Mouse (Mus musculus): ENCODE measurements around the gene Ppp2r2c. TPM values are rescaled to one million over a fixed set of nuclear protein-coding genes. Genes with fewer than 3 reads are reported as not detected.

Ppp2r2c gene
- polyA plus RNA-seq, 1 experiment from 2014 or later = 0.31 TPM

DNA sequence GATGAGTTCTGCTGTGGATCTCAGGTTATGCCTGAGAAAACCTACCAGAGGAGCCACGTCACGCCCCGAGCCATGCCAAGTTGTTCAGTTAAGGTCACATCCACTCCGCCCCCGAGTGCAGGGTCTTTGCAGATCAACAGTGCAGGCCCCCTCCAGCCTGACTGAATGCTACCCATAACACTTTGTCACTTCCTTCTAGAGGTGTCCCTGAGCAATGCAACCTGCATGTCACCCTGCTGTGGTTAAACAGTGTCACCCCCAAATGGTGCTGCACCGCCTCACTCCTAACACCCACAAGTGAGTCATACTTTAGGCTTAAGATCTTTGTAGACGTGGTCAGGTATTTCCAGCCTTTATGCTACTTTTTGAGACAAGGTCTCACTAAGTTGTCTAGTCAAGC, 28.2 kb upstream of the Ppp2r2c start:
- no peak overlapping the region for H3K9ac ChIP-seq (replicated peaks)
- no peak overlapping the region for H3K4me3 ChIP-seq (replicated peaks)
- no peaks in the 10 kb centered on the region for H3K9me3 ChIP-seq
- H3K36me3 ChIP-seq = no peaks in the 10 kb centered on the region
- WGBS = 72% methylated on average over 7 of the region's 7 CpGs
- no peak overlapping the region for H3K4me2 ChIP-seq
- no peaks in the 10 kb centered on the region for H3K4me1 ChIP-seq (replicated peaks)
- no peak for ATAC-seq (ENCODE audit: insufficient number of reproducible peaks, insufficient read depth, low FRiP score, low TSS enrichment, low read depth)
- peaks cover 4% of the 10 kb centered on the region; the same call in 1 of the 2 replicates for H3K27me3 ChIP-seq
- no peak overlapping the region for H3K27ac ChIP-seq

DNA sequence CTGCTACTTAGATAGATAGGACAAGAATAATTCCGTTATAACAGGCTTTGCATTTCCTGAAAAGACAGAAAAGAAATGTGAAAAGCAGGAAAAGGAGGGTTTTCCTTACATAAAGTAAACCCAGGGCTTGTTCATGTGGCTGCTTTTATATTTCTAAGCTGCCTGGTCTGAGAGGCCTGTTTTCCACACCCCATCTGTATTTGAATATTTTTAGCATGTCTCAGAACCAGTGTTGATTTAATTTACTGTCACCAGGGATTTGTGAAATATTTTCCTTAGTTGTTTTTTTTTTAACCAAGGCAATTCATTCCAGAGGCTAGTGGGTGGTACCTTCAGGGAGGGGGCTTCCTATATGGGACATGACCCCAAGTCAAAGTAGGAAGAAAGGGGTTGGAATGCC, 26.6 kb upstream of the Ppp2r2c start:
- Histone ChIP-seq H3K27me3 (0 out of 2 replicates have a peak, but pooled peaks cover 3% of the 10 kb centered on the region), H3K4me2 (no peak overlapping the region), H3K9ac (replicated peaks) (no peak overlapping the region), H3K9me3 (no peaks in the 10 kb centered on the region), H3K4me3 (replicated peaks) (no peak overlapping the region), H3K36me3 (no peaks in the 10 kb centered on the region), H3K4me1 (replicated peaks) (no peaks in the 10 kb centered on the region), H3K27ac (no peak overlapping the region)
- ATAC-seq (ENCODE audit: insufficient number of reproducible peaks, insufficient read depth, low FRiP score, low TSS enrichment, low read depth) = no peak
- 65% methylated on average over 1 of the region's 1 CpGs for WGBS

DNA sequence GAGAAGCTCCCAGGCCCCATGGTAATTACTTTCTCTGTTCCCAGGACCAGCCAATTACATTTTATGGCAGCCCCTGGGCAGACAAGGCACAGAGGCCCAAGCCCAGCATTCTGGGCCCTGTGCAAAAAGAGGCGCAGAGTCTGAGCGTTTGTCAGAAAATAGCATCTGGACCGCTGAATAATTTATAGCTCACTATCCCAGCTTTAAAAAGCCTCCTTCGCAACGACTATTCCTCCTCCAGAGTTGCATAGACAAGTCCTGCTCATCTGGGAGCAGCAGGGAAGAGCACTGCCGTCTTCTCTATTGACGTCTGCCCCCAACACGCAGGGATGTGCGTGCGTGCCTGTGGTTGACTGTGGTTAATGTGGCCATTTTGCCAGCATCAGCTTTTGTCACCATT, 23.8 kb upstream of the Ppp2r2c start:
- WGBS = 49% methylated on average over 10 of the region's 10 CpGs
- Histone ChIP-seq H3K27me3 (peaks cover 3% of the 10 kb centered on the region; the same call in 1 of the 2 replicates), H3K9me3 (no peaks in the 10 kb centered on the region), H3K27ac (no peak overlapping the region), H3K4me2 (no peak overlapping the region), H3K4me3 (replicated peaks) (no peak overlapping the region), H3K36me3 (no peaks in the 10 kb centered on the region), H3K4me1 (replicated peaks) (no peaks in the 10 kb centered on the region), H3K9ac (replicated peaks) (no peak overlapping the region)
- no peak for ATAC-seq (ENCODE audit: insufficient number of reproducible peaks, insufficient read depth, low FRiP score, low TSS enrichment, low read depth)

DNA sequence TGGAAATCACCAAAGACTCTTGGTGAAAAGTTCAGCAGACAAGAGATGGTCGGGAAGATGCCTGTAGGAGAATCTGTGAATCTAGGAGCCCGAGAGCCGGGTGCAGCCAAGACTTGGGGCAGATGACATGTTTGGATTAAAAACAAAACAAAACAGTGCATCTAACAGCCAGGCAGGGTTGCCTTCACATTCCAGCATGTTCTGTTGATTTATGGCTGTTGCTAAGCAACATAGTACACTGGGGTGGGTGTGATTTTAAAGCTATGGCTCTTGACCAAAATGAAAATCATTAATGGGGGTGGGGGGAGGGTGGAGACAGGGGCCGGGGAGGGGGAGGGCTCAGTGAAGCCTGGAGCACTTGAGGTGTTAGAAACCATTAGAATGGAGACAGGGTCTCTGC, 16.7 kb upstream of the Ppp2r2c start:
- Histone ChIP-seq H3K4me2 (no peak overlapping the region), H3K4me1 (replicated peaks) (0 out of 2 replicates have a peak, but pooled peaks cover 5% of the 10 kb centered on the region), H3K9ac (replicated peaks) (no peak overlapping the region), H3K9me3 (no peaks in the 10 kb centered on the region), H3K36me3 (no peaks in the 10 kb centered on the region), H3K27me3 (peaks cover 15% of the 10 kb centered on the region), H3K4me3 (replicated peaks) (no peak overlapping the region), H3K27ac (no peak overlapping the region)
- ATAC-seq (ENCODE audit: insufficient number of reproducible peaks, insufficient read depth, low FRiP score, low TSS enrichment, low read depth) = no peak
- 58% methylated on average over 4 of the region's 4 CpGs for WGBS

DNA sequence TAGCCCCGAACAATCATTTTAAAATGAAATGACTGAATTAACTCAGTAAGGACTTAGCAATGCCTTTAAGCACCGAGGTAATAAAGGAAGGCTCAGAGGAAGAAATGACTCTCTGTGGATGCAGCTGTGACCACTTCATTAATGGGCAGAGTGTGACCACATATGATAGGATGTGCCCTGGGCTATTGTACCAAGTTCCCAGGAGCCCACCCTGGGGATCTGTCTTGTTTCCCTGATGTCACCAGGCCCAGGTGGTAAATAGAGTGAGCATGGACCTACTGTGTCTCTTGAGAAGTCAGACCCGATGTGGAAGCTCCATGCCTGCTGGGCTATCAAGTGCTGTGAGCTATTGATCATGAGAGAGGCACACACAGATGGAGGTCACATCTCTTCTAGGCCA, 13.1 kb upstream of the Ppp2r2c start:
- no peak overlapping the region for H3K4me3 ChIP-seq (replicated peaks)
- H3K9ac ChIP-seq (replicated peaks) = no peak overlapping the region
- H3K4me1 ChIP-seq (replicated peaks) = 0 out of 2 replicates have a peak, but pooled peaks cover 5% of the 10 kb centered on the region
- H3K4me2 ChIP-seq = no peak overlapping the region
- H3K9me3 ChIP-seq = no peaks in the 10 kb centered on the region
- H3K36me3 ChIP-seq = no peaks in the 10 kb centered on the region
- 80% methylated on average over 3 of the region's 3 CpGs for WGBS
- H3K27ac ChIP-seq = no peak overlapping the region
- peaks cover 20% of the 10 kb centered on the region for H3K27me3 ChIP-seq
- no peak for ATAC-seq (ENCODE audit: insufficient number of reproducible peaks, insufficient read depth, low FRiP score, low TSS enrichment, low read depth)

DNA sequence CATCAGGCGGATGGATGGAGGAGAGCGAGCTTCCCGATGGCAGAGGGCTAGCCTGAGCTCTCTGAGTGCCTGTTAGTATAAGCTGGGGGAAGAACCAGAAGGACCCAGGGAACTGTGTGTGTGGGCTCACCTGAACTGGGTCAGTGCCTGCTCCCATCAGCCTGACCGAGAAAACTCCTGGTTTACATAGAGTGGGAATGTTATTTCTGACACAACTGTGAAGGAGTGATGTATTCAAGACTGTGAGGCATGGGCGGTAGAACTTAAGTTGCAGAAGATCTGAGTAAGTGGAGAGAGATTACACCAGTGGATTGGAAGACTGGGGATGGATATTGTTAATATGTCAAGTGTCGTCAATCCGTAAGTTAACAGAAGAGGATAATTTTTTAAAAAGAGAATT, 11.8 kb upstream of the Ppp2r2c start:
- Histone ChIP-seq H3K4me1 (replicated peaks) (0 out of 2 replicates have a peak, but pooled peaks cover 3% of the 10 kb centered on the region), H3K36me3 (no peaks in the 10 kb centered on the region), H3K9me3 (0 out of 2 replicates have a peak, but pooled peaks cover 3% of the 10 kb centered on the region), H3K9ac (replicated peaks) (no peak overlapping the region), H3K4me2 (no peak overlapping the region), H3K4me3 (replicated peaks) (no peak overlapping the region), H3K27ac (no peak overlapping the region), H3K27me3 (peaks cover 21% of the 10 kb centered on the region)
- 88% methylated on average over 7 of the region's 7 CpGs for WGBS
- ATAC-seq (ENCODE audit: insufficient number of reproducible peaks, insufficient read depth, low FRiP score, low TSS enrichment, low read depth) = no peak

DNA sequence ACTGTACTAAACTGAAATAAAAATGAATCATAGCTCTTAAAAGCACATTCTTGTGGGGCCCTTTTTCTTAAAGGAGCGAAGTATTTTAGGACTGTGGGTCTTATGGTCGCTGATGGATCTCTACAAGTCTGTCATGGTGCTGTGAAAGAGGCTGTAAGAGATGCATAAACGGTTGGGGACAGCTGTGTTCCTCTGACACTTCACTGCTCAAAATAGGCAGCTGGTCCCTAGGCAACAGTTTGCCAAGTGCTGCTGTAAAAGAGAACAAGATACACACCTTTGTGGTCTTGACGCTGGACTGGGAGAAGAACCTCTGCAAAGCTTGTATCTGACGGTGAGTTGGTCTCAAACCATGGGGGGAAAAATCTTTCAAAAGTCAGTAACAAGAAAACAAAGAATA, 10.8 kb upstream of the Ppp2r2c start:
- H3K9me3 ChIP-seq = 0 out of 2 replicates have a peak, but pooled peaks cover 3% of the 10 kb centered on the region
- no peak overlapping the region for H3K4me3 ChIP-seq (replicated peaks)
- no peak for ATAC-seq (ENCODE audit: insufficient number of reproducible peaks, insufficient read depth, low FRiP score, low TSS enrichment, low read depth)
- H3K9ac ChIP-seq (replicated peaks) = no peak overlapping the region
- H3K27ac ChIP-seq = no peak overlapping the region
- no peak overlapping the region for H3K4me2 ChIP-seq
- no peaks in the 10 kb centered on the region for H3K36me3 ChIP-seq
- 71% methylated on average over 5 of the region's 5 CpGs for WGBS
- peaks cover 23% of the 10 kb centered on the region for H3K27me3 ChIP-seq
- H3K4me1 ChIP-seq (replicated peaks) = no peaks in the 10 kb centered on the region

DNA sequence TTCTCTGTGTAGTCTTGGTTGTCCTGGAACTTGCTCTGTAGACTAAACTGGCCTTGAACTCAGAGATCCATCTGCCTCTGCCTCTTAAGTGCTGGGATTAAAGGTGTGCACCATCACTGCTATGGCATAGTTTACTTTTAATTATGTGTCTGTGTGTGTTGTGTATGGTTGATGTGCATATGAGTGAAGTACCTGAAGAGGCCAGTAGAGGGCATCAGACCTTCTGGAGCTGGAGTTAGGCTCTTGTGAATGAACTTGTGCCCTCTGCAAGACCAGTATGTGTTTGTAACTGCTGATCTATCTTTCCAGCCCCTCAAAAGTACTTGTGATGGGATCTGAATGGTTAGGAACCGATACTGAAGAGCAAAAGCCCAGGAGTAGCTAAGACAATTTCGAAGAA, 7.2 kb upstream of the Ppp2r2c start:
- no peak for ATAC-seq (ENCODE audit: insufficient number of reproducible peaks, insufficient read depth, low FRiP score, low TSS enrichment, low read depth)
- Histone ChIP-seq H3K9me3 (0 out of 2 replicates have a peak, but pooled peaks cover 3% of the 10 kb centered on the region), H3K4me2 (no peak overlapping the region), H3K36me3 (no peaks in the 10 kb centered on the region), H3K9ac (replicated peaks) (no peak overlapping the region), H3K4me3 (replicated peaks) (no peak overlapping the region), H3K4me1 (replicated peaks) (no peaks in the 10 kb centered on the region), H3K27ac (no peak overlapping the region), H3K27me3 (peaks cover 53% of the 10 kb centered on the region)
- 90% methylated on average over 2 of the region's 2 CpGs for WGBS

DNA sequence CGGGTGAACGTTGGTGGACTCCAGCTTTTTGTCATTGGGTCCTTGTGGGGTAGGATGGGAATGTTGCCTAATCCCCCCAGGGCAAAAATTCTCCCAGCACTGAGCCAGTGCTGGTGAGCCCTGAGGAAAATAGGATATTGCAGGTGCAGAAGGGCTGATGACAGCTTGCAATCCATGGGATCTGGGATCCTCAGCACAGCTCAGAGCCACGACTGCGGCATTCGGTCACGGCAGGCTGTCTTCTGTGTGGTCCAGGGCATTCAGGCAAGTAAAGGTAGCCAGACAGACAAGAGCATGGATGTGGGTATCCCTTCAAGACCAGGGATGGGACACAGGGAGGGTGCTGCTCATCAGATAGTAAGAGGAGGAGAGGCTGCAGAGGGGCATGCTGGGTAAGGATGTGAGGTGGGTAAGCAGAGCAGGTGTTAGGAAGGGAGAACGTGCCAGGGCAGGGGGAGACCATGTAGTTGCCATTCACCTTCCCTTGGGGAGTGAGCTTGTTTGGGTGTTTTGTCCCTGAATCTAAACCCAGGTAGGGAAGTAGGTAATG, 1.5 kb upstream of the Ppp2r2c start:
- no peak for ATAC-seq (ENCODE audit: insufficient number of reproducible peaks, insufficient read depth, low FRiP score, low TSS enrichment, low read depth)
- Histone ChIP-seq H3K4me3 (replicated peaks) (no peak overlapping the region), H3K9me3 (0 out of 2 replicates have a peak, but pooled peaks cover 5% of the 10 kb centered on the region), H3K27me3 (peaks cover 98% of the 10 kb centered on the region), H3K4me2 (no peak overlapping the region), H3K4me1 (replicated peaks) (peaks cover 21% of the 10 kb centered on the region), H3K36me3 (no peaks in the 10 kb centered on the region), H3K27ac (no peak overlapping the region), H3K9ac (replicated peaks) (no peak overlapping the region)
- WGBS = 68% methylated on average over 7 of the region's 7 CpGs

DNA sequence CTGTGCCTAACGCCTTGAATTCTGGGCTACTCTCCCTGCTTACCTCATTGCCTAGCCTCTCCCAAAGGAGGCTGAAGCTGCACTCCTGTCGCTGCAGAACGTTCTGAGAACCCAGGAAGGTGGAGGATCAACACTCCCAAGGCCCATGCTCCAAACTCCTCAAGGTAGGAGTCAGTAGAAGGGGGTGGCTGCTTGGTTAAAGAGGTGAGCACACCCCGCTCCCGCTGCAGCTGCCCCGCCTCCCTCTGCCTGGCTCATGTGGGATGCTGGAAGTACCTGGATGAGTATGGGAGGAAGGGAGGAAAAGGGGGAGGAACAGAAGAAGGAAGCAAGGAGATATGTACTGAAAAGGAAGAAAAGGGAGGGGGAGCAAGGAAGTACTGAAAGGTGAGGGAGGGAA, 752 bp upstream of the Ppp2r2c start:
- Histone ChIP-seq H3K9me3 (0 out of 2 replicates have a peak, but pooled peaks cover 7% of the 10 kb centered on the region), H3K27ac (no peak overlapping the region), H3K9ac (replicated peaks) (no peak overlapping the region), H3K36me3 (no peaks in the 10 kb centered on the region), H3K4me1 (replicated peaks) (peaks cover 21% of the 10 kb centered on the region), H3K4me2 (no peak overlapping the region), H3K27me3 (peaks cover 99% of the 10 kb centered on the region), H3K4me3 (replicated peaks) (no peak overlapping the region)
- WGBS = 7% methylated on average over 6 of the region's 6 CpGs
- ATAC-seq (ENCODE audit: insufficient number of reproducible peaks, insufficient read depth, low FRiP score, low TSS enrichment, low read depth) = no peak

DNA sequence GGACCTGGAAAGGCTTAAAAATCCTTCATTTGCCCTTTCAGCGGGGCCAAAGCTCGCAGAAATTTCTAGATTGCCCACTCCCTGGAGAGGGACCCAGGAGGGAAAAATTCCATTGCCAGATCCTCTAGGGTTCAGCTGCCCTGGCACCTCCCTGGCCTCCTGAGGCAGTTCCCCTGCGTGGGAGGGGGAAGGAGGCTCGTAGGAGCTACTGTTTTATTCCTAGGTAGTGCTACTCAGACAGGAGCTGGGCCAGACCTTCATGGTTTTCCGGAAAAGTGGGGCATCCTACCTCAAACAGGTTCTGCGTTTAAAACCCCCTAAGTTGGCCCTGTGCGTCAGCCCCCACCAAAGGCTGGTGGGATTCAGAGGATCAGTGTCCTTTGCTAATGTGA, 869 bp downstream of the Ppp2r2c start:
- H3K27me3 ChIP-seq = peaks cover 99% of the 10 kb centered on the region
- no peak overlapping the region for H3K27ac ChIP-seq
- H3K36me3 ChIP-seq = no peaks in the 10 kb centered on the region
- 2% methylated on average over 7 of the region's 7 CpGs for WGBS
- H3K4me1 ChIP-seq (replicated peaks) = peaks cover 21% of the 10 kb centered on the region
- 0 out of 2 replicates have a peak, but pooled peaks cover 7% of the 10 kb centered on the region for H3K9me3 ChIP-seq
- ATAC-seq (ENCODE audit: insufficient number of reproducible peaks, insufficient read depth, low FRiP score, low TSS enrichment, low read depth) = no peak
- no peak overlapping the region for H3K9ac ChIP-seq (replicated peaks)
- peak overlapping the region; percentile 78 for H3K4me2 ChIP-seq
- H3K4me3 ChIP-seq (replicated peaks) = peak overlapping the region; percentile 50; the same call in 1 of the 2 replicates
